Mouse (Mus musculus) heart, embryonic 11.5 days (tissue): Measurements from ENCODE around the gene Creb3l4. TPM values are rescaled to one million over a fixed set of nuclear protein-coding genes. Genes with fewer than 3 reads are reported as not detected.

Experiments used
- ATAC-seq: fragments of 200-750 bp; cut with Nextera tagmentation; replicated peaks from 2 replicates; pipeline ENCODE4 v1.8.0; 2017; ENCODE audit warnings: moderate library complexity; ENCODE audit not compliant: insufficient number of reproducible peaks, low FRiP score, low TSS enrichment
- H3K27ac ChIP-seq: fragments of 300-500 bp; sonication (generic); 2 replicates; pipeline ENCODE4 v1.5.1; 2014; ENCODE audit warnings: mild to moderate bottlenecking, low read depth, low read length
- H3K27me3 ChIP-seq: fragments of 300-500 bp; sonication (generic); 2 replicates; pipeline ENCODE4 v1.6.1; 2014; ENCODE audit warnings: mild to moderate bottlenecking, low read length, mixed read lengths; ENCODE audit not compliant: control insufficient read depth, insufficient read depth
- H3K36me3 ChIP-seq: fragments of 300-500 bp; sonication (generic); 2 replicates; pipeline ENCODE4 v1.6.1; 2014; ENCODE audit warnings: mild to moderate bottlenecking, low read length, moderate library complexity, mixed read lengths; ENCODE audit not compliant: control insufficient read depth, insufficient read depth
- H3K4me1 ChIP-seq: fragments of 300-500 bp; sonication (generic); 2 replicates; pipeline ENCODE4 v1.6.1; 2014; ENCODE audit warnings: low read length; ENCODE audit not compliant: control insufficient read depth, insufficient read depth
- H3K4me2 ChIP-seq: fragments of 300-500 bp; sonication (generic); 2 replicates; pipeline ENCODE4 v1.6.1; 2014; ENCODE audit warnings: mild to moderate bottlenecking, moderate library complexity
- H3K4me3 ChIP-seq: fragments of 300-500 bp; sonication (generic); 2 replicates; pipeline ENCODE4 v1.5.1; 2014; ENCODE audit warnings: low read depth, low read length
- H3K9ac ChIP-seq: fragments of 300-500 bp; sonication (generic); 2 replicates; pipeline ENCODE4 v1.6.1; 2014; ENCODE audit warnings: mild to moderate bottlenecking, low read depth, low read length, moderate library complexity
- H3K9me3 ChIP-seq: fragments of 300-500 bp; sonication (generic); replicated peaks from 2 replicates; pipeline ENCODE4 v1.6.1; 2016; ENCODE audit warnings: low read length; ENCODE audit not compliant: control insufficient read depth
- WGBS: fragments of 180-500 bp; shearing (Covaris S2); extraction: QIAGEN DNeasy Blood & Tissue Kit; methylation state at CpG from one replicate; pipeline ENCODE4 v1.1.7; 2014; ENCODE audit not compliant: insufficient replicate concordance; 5-methylcytosine and 5-hydroxymethylcytosine counted together
- polyA plus RNA-seq: library from polyadenylated mRNA; unstranded; fragments of >200 nt; fragmentation: Nextera tagmentation; extraction: Ambion mirVana; gene quantifications from 2 replicates; pipeline ENCODE4 v1.2.1, GENCODE M21; 2014

Creb3l4 gene
- polyA plus RNA-seq, 1 experiment from 2014 or later = 2.6 TPM

- ATAC-seq = no peak
- Histone ChIP-seq H3K27me3 (no peaks in the 10 kb centered on the region), H3K4me2 (no peak overlapping the region), H3K27ac (no peak overlapping the region), H3K9ac (no peak overlapping the region), H3K36me3 (peaks cover 16% of the 10 kb centered on the region), H3K4me3 (no peak overlapping the region), H3K9me3 (no peaks in the 10 kb centered on the region), H3K4me1 (no peaks in the 10 kb centered on the region)
- 85% methylated on average over 9 of the region's 9 CpGs for whole genome bisulfite sequencing
Observed at GRCm38 (mm10) chr3:90279216-90279615, 35.9 kb upstream of the Creb3l4 start.

DNA sequence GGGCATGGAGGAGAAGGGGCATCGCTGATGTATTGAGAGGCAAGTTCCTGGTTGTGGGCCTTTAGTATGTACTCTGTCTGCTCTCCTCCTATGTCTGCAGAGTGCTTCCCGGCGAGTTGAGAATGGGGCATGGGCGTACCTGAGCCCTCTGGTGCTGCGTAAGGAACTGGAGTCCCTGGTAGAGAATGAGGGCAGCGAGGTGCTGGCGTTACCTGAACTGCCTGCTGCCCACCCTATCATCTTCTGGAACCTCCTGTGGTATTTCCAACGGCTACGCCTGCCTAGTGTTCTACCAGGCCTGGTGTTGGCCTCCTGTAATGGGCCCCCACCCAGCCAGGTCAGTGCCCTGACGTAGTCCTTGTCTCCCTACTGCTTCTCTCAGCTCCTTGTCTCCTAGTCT is 34.9 kb upstream of the Creb3l4 start:
- Histone ChIP-seq H3K27me3 (no peaks in the 10 kb centered on the region), H3K36me3 (peaks cover 20% of the 10 kb centered on the region), H3K4me3 (no peak overlapping the region), H3K4me1 (no peaks in the 10 kb centered on the region), H3K9ac (no peak overlapping the region), H3K9me3 (no peaks in the 10 kb centered on the region), H3K27ac (no peak overlapping the region), H3K4me2 (no peak overlapping the region)
- WGBS = 93% methylated on average over 10 of the region's 10 CpGs
- ATAC-seq = no peak

GRCm38 (mm10) chr3:90277793-90278192 is 34.5 kb upstream of the Creb3l4 start:
- ATAC-seq = no peak
- Histone ChIP-seq H3K36me3 (peaks cover 24% of the 10 kb centered on the region), H3K27ac (no peak overlapping the region)

DNA sequence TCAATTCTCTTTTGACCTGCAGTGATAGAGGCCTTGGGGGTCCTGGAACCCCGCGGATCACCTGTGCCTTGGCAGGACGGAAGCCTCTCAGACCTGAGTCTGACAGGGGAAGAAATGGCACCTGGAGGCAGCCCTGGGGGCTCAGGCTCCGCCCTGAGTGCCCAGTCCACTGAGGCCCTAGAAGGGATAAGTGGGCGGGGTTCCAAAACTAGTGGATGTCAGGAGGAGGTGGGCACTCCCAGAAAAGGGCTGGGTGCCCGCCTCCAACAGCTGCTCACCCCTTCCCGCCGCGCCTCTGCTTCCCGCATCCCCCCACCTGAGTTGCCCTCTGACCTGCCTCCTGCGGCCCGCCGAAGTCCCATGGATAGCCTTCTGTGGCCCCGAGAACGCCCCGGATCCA is 33.5 kb upstream of the Creb3l4 start:
- no peak overlapping the region for H3K9ac ChIP-seq
- H3K4me3 ChIP-seq = no peak overlapping the region
- 38% methylated on average over 16 of the region's 16 CpGs for WGBS
- no peak overlapping the region for H3K4me2 ChIP-seq
- H3K4me1 ChIP-seq = no peaks in the 10 kb centered on the region
- H3K27ac ChIP-seq = no peak overlapping the region
- H3K9me3 ChIP-seq = no peaks in the 10 kb centered on the region
- no peaks in the 10 kb centered on the region for H3K27me3 ChIP-seq
- ATAC-seq = no peak
- peaks cover 26% of the 10 kb centered on the region for H3K36me3 ChIP-seq

More at GRCm38 (mm10) chr3:90277793-90278192, 34.5 kb upstream of the Creb3l4 start:
- no peak overlapping the region for H3K4me2 ChIP-seq
- no peaks in the 10 kb centered on the region for H3K4me1 ChIP-seq
- H3K9me3 ChIP-seq = no peaks in the 10 kb centered on the region
- no peaks in the 10 kb centered on the region for H3K27me3 ChIP-seq
- H3K4me3 ChIP-seq = no peak overlapping the region
- 87% methylated on average over 9 of the region's 9 CpGs for WGBS
- H3K9ac ChIP-seq = no peak overlapping the region

DNA sequence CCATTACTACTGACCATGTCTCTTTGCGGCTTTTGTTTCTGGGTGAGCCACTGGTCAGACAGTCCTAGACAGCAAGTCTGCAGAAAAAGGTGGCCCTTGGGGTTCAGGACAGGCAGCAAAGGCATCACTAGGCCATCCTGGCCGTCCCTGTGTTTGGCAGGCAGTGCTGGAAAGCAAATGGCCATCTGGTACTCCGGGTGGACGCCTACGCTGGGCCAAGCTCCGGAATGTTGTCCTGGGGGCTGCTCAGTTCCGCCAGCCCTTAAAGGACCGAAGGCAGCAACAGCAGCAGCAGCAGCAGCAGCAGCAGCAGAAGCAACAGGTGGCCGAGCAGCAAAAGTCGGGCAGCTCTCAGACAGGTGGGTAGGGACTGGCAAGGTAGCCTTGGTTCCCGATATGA is 32.0 kb upstream of the Creb3l4 start:
- Histone ChIP-seq H3K9me3 (no peaks in the 10 kb centered on the region), H3K9ac (no peak overlapping the region), H3K4me3 (no peak overlapping the region), H3K27ac (no peak overlapping the region), H3K4me1 (no peaks in the 10 kb centered on the region), H3K36me3 (peaks cover 26% of the 10 kb centered on the region), H3K27me3 (no peaks in the 10 kb centered on the region), H3K4me2 (no peak overlapping the region)
- ATAC-seq = no peak
- WGBS = 88% methylated on average over 11 of the region's 11 CpGs

- WGBS = 92% methylated on average over 22 of the region's 22 CpGs
- H3K4me1 ChIP-seq = no peaks in the 10 kb centered on the region
Observed at GRCm38 (mm10) chr3:90273855-90274254, 30.5 kb upstream of the Creb3l4 start.

DNA sequence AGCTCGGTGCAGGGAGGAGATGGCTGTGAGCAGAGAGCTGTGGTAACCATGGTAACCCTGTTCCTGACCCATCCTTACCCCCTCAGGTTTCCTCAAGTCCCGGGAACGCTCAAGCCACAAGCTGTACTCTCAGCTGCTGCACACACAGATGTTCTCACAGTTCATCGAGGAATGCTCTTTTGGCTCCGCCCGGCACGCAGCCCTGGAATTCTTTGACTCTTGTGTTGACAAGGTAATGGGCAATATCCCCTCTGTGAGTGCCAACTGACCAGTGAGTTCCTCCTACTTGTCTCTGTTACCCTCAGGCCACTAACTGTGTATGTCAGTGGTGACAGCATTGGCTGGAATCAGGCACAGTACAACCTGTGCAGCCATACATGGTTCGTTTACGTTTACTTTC is 28.9 kb upstream of the Creb3l4 start:
- WGBS = 74% methylated on average over 9 of the region's 9 CpGs
- no peak for ATAC-seq
- Histone ChIP-seq H3K27me3 (no peaks in the 10 kb centered on the region), H3K36me3 (peaks cover 21% of the 10 kb centered on the region), H3K4me1 (no peaks in the 10 kb centered on the region), H3K27ac (no peak overlapping the region), H3K9ac (no peak overlapping the region), H3K9me3 (no peaks in the 10 kb centered on the region), H3K4me2 (no peak overlapping the region), H3K4me3 (no peak overlapping the region)

More at GRCm38 (mm10) chr3:90273855-90274254, 30.5 kb upstream of the Creb3l4 start:
- Histone ChIP-seq H3K9ac (no peak overlapping the region), H3K27me3 (no peaks in the 10 kb centered on the region), H3K9me3 (no peaks in the 10 kb centered on the region), H3K36me3 (peaks cover 21% of the 10 kb centered on the region), H3K4me2 (no peak overlapping the region), H3K4me3 (no peak overlapping the region), H3K27ac (no peak overlapping the region)
- ATAC-seq = no peak

DNA sequence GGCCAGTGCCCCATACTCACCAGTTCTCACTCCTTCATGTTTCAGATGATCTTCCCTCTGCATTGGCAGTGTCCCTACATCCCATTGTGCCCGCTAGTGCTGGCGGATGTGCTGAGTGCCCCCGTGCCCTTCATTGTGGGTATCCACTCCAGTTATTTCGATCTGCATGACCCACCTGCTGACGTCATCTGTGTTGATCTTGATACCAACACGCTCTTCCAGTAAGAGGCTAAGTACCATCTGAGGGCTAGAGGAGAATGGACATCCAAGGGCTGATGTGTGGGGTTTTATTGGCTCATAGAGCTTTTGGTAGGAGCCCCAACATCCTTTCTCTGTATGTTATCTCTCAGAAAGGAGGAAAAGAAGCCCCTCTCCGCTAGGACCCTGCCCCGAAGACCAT is 27.5 kb upstream of the Creb3l4 start:
- no peak overlapping the region for H3K4me3 ChIP-seq
- H3K4me1 ChIP-seq = peaks cover 9% of the 10 kb centered on the region; the same call in 1 of the 2 replicates
- no peak for ATAC-seq
- peaks cover 17% of the 10 kb centered on the region for H3K36me3 ChIP-seq
- H3K9me3 ChIP-seq = no peaks in the 10 kb centered on the region
- no peak overlapping the region for H3K9ac ChIP-seq
- no peak overlapping the region for H3K4me2 ChIP-seq
- WGBS = 89% methylated on average over 8 of the region's 8 CpGs
- no peaks in the 10 kb centered on the region for H3K27me3 ChIP-seq
- no peak overlapping the region for H3K27ac ChIP-seq

DNA sequence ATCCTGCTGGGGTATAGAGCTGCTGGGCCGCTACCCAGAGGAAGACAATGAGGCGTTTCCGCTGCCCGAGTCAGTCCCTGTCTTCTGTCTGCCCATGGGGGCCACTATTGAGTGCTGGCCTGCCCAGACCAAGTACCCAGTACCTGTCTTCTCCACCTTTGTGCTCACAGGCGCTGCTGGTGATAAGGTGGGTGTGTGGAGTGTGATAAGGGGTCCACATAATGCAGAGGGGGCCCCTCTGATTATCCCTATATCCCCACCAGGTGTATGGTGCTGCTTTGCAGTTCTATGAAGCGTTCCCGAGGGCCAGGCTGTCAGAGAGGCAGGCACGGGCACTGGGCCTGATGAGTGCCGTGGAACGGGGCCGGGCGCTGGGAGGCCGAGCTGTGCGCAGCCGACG is 25.7 kb upstream of the Creb3l4 start:
- no peak overlapping the region for H3K4me2 ChIP-seq
- WGBS = 87% methylated on average over 16 of the region's 16 CpGs
- no peaks in the 10 kb centered on the region for H3K9me3 ChIP-seq
- no peak overlapping the region for H3K4me3 ChIP-seq
- H3K27ac ChIP-seq = no peak overlapping the region
- ATAC-seq = no peak
- no peak overlapping the region for H3K9ac ChIP-seq
- H3K36me3 ChIP-seq = peaks cover 17% of the 10 kb centered on the region
- H3K4me1 ChIP-seq = peaks cover 9% of the 10 kb centered on the region; the same call in 1 of the 2 replicates
- H3K27me3 ChIP-seq = no peaks in the 10 kb centered on the region
